Mouse (Mus musculus) olfactory bulb, adult 2 months (tissue): ENCODE measurements around the gene Iqgap2.

Experiments used
- CTCF ChIP-seq: fragments of 200-500 bp; IDR thresholded peaks from 2 replicates; pipeline ENCODE4 v1.5.1; 2012; ENCODE audit warnings: low read depth, mild to moderate bottlenecking, low read length, moderate library complexity; ENCODE audit not compliant: insufficient read depth
- POLR2A ChIP-seq: fragments of 200-500 bp; IDR thresholded peaks from 2 replicates; pipeline ENCODE4 v1.6.1; 2012; ENCODE audit warnings: mild to moderate bottlenecking, low read depth, low read length, moderate library complexity; ENCODE audit not compliant: insufficient read depth

DNA sequence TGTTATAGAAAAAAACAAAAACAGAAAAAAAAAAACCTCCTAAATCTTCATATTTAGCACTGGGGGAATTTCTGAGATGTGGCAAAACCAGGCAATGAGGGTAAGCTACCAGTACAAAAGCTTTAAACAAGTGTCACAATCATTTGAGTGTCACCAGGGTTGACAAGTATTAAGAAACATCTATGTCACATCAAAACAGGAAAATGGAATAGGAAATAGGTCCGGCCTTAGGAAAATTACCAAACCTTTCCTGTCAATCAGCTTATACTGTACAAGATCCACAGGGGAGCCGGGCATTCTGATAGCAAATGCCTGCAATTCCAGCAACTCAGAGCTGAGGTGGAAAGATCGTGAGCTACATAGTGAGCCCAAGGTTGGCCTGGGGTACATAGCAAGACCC lies 46.8 kb downstream of the Iqgap2 start:
- TF ChIP-seq CTCF (no peak), POLR2A (no peak)
